Mouse (Mus musculus) ovary, postnatal 36 days (tissue): Measurements from ENCODE around the gene Mrpl23.

Experiments used
- DNase-seq: peaks from one replicate; pipeline ENCODE4 v3.0.0; 2022; ENCODE audit warnings: low spot score, mixed read lengths

The Mrpl23 gene

GRCm38 (mm10) chr7:142532671-142533058 lies at the start of gene Mrpl23:
Gene Mrpl23 (plus strand): TSS chr7:142532686.
- DNase-seq = no peak

- no peak for DNase-seq
Observed at GRCm38 (mm10) chr7:142483136-142483535, 49.4 kb upstream of the Mrpl23 start.

DNA sequence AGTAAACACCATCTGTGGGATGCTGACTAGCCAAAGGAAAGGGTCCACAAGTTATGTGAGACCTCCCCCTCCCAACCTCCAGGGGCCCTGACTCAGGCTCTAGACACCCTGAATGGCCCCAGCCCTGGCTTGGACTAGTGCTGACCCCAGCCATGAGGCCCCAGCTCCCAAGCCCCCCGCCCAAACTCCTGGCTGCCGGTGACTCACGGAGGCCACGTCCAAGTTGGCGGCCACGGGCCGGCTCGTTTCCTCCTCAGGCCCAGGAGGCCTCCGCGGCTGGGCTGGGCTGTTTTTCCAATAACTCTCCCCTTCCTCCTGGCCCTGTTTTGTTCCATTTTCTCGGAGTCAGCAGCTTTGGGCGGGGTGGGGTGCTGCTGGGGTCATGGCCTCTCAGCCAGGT lies 47.7 kb upstream of the Mrpl23 start:
- no peak for DNase-seq

DNA sequence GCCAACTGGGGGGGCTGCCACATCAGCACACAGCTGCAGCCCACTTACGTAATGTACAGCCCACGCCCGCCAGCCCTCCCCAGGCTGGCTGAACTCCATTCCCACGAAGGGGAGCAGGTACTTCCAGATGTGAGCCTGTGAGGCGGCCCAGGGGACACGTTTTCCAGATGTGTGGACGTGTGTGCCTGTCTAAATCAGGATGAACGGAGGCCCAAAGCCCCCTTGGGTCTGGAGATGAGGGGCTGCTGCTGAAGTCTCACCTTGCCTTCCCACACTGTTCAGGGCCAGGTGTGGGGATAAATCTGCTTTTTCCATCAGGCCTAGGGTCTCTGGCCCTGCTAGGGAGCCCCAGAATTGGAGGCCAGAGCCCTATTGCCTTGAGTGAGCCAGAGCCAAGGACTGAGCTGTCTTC lies 45.7 kb upstream of the Mrpl23 start:
- no peak for DNase-seq

- DNase-seq = no peak
Observed at GRCm38 (mm10) chr7:142487341-142487859, 45.1 kb upstream of the Mrpl23 start.

DNA sequence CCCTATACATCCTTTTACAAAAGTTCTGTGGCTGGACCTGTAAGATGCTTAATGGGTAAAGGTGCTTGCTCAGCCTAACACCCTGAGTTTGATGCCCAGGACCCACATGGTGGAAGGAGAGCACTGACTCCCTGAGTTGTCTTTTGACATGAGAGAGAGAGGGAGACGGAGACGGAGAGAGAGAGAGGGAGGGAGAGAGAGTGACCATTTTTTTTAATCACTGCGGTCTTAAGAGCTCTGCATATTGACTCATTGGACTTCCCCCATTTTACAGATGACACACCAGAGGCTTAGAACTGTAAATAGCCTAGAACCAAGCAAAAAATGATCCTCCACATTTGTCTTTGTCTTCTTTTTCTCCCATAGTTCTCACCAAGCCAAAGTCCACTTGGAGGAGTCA lies 44.4 kb upstream of the Mrpl23 start:
- DNase-seq = no peak

- DNase-seq = no peak
Observed at GRCm38 (mm10) chr7:142493535-142493934, 39.0 kb upstream of the Mrpl23 start.

DNA sequence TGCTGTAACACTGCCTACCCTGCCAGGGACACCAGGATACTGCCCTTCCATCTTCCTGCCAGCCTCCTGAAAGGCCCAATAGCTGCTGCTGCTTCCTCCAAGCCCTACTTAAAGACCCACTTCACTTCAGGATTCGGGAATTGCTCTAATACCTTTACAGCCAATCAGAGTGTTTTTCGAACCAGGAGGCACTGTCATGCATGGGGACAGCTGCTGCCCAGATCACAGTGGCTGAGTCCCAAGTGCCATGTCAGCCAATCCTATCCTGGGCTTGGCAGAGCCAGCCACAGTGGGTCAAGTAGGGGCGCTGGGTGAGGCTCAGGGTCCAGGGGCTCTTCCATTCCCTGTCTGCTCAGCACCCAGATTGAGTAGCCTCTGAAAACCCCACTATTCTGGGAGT lies 36.3 kb upstream of the Mrpl23 start:
- no peak for DNase-seq

DNA sequence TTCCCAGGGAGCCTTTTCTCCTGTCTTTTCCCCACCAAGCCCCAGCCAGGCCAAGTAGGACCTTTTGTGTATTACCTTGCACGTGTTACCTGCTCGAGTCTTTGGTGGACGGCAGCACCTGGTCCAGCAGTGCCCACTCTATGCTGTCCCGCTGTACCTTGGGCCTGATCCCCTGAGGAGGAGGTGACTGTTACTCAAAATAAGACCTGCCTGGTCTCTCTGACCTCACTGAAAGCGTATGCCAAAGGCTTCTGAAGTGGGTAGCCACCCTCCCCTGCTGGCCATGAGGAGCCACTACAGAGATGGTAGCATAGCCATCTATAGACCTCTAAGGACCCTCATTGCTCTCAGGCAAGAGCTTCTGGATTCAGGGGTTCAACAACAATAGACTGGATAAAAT lies 35.7 kb upstream of the Mrpl23 start:
- DNase-seq = no peak

DNA sequence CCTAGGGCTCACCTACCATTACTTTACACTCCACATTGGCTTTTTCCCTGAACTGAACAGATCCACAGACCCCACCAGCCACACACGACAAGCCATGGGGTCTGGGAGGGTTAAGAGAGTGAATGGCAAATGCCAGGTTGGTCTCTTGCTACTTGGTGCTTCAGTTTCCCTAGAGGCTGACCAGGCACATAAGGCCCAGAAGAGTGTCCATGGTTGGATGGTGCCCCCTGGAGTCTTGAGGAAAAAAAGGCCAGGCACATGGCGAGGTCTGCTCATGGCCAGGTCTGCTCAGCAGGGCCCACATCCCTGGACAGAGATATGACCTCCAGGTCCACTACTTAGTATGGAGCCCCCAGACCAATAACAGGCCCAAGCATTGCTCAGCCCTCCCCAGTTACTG lies 34.7 kb upstream of the Mrpl23 start:
- peak; percentile 34 for DNase-seq

- no peak for DNase-seq
Observed at GRCm38 (mm10) chr7:142498575-142498974, 33.9 kb upstream of the Mrpl23 start, which contains the start of gene Tnnt3. Gene Tnnt3 (plus strand): TSS chr7:142498836.

DNA sequence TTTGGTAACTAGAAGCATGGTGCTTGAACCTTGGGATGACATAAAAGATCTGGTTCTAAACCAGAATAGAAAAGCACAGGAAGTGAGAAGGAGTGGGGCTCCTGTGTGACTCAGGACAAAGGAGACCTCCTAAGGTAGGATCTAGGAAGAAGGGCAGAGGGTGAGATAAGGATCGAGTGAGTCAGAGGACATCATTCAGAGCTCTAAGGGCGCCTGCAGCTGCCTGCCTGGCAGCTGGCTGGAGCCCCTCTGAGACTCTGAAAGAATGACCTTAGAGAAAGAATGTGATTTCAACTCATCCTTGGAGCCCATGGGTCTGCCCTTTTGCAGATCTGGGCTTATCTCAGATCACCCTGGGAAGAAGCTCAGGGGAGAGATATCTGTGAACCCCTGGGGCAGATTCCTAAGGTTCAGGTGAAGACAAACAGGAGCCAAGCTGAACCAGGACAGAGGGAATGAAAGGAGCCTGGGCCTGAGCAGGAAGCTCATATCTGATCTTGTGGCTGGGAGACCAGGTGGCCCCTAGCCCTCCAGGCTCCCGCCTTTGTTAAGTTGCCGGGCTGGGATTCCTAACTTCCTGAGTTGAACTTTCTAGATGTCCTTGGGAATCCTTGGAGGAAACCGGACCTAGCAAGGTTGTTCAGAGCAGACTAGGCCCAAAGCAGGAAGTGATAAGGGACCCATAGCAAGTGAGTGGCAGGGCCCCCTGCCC lies 33.3 kb upstream of the Mrpl23 start:
- DNase-seq = no peak

DNA sequence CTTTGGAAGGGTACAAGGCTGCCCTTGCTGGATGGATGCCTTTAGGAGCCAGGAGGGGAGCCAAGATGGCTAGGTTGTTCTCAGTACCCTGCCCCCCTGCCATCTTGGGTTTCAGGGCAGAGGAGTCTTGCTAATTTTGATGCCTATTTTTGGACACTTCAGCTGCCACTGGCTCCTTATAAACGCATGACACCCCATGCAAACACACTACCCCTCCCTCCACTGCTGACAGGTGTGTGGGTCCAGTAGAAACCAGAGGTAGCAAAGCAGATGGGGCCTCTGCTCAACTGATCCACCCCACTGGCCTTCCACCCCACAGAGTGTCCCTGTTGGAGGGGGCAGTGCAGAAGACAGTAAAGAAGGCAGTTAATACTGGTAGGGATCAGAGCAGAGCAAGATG lies 32.5 kb upstream of the Mrpl23 start:
- no peak for DNase-seq

GRCm38 (mm10) chr7:142503206-142503605 lies 29.3 kb upstream of the Mrpl23 start:
- no peak for DNase-seq

DNA sequence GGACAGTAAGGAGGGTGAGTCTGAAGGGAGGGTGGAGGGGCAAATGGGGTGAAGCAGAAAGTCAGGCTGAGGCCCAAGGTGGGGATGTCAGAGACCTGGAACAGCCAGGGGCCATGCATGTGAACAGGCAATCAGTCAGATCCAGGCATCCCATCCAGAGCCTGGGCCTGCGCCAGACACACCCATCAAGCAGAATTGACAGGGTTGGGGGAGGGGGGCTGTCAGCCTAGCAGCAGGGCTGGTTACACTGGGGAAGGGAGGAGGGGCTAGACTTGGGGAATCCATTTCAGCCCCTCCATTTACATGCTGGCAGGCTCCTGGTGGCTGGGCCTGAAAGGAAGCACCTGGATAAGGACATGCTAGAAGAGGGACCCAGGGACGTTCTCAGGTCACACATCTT lies 26.5 kb upstream of the Mrpl23 start:
- DNase-seq = no peak

- no peak for DNase-seq
Observed at GRCm38 (mm10) chr7:142506501-142506900, 26.0 kb upstream of the Mrpl23 start.

DNA sequence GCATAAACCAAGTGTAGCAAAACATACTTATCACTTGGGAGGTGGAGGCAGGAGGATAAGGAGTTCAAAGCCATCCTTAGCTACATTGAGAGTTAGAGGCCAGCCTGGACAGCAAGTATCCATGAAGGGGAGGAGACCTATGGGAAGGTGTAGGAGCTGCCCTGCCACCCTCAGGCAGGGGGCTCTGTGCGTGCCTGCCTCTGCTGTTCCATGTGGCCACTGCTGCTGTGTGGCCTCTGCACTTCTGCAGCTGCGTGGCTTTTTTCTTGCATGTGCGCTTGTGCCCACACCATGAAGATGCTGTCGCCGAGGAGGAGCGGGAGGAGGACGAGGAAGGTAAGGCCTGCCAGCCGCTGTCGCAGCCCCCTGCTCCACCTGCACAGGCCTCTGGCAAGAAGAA lies 25.0 kb upstream of the Mrpl23 start:
- DNase-seq = no peak

DNA sequence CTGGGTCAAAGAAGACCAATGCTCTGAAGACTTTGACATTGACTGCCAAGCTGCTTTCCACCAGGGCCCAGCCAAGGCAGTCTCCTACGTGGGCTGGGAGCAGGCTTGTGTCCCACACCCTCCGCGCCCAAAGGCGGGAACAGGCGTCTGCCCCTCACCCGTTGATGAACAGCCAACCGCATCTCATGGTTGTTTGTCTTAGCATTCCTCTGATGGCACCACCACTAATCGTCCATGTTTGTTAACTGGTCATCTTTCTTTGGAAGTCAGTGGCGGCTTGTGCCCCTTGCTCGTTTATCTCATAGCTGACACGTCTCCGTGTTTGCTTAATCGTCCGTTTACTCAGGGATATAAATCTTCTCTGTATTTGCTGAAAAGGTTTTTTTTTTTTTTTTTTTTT lies 23.0 kb upstream of the Mrpl23 start:
- no peak for DNase-seq

DNA sequence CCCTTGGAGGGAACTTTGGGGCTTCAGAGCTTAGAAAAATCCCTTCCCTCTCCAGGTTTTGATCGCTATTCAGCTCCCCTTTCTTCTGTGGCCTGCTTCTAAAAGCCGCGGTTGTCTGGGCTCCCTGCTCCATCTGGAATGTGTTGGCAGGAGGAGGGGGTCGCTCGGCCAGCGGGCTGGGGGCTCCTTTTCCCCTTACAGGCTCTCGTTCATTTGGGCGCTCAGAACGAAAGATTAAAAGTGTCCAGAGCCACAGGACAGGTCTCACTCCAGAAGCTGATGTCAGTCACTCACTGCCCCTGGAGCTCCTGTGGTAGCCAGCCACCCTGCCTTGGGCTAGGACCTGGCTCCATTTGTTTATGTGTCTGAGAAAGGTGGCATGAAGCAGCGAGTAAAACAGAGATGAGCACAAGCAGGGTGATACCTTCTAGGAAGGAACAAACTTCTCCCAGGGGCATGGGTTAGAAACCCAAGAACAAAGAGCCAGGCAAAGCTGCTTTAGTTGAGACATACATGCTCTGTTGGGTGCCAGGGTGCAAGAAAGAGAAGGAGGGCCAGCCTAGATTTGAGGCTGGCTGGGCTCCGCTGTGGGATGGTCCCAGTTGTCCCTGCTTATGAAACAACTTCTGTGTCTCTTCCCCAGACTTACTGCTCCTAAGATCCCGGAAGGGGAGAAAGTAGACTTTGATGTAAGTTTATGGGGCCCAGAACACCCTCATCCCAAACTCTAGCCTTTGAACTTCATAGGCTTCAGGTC lies 22.3 kb upstream of the Mrpl23 start:
- DNase-seq = no peak

DNA sequence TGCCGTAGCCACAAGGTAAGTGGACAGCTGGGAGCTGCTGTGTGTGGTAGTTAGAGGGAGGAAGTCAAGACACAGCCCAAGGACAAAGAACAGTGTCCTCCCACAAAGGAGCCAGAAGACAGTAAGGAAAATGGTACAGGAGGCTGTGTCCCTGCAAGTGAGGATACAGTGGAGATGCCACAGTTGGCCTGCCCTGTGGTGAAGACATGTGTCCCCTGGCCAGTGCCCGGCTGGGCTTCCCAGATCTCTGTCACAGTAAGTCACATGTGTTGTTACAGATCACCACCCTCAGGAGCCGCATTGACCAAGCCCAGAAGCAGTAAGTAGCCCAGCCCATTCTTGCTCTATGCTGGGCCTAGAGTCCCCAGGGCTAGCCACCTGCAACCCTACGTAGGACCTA lies 18.4 kb upstream of the Mrpl23 start:
- no peak for DNase-seq

DNA sequence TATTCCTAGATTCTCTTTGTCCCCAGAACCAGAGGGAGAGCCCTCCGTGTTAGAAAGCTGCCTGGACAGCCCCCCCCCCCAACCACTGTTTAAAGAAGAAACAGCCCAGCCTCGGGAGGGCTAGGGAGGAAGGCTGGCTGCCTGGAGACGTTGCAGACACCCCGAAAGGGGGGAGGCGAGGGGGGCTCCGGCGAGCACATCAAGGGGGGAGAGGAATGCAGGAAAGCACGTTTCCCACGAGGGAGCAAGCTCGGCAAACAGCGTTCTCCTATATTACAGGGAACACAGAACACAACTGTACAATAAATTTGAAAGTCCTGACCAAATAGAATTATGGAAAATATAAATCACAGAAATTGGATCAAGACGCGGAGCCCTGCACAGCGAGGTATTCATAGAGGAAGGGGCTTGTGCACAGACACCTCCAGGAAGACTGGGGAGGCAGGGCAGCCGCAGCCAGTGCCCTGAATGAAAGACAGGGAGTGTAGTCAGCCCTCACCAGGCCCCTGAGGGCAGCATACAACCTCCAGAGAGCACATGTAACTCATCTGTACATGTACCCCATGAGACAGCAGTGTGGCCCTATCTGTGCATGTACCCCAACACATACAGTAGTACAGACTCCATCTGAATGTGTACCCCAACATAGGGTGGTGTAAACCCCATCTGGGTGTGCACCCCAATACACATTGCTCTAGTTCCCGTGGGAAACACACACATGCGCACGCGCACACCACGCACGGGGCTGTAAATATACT lies 16.1 kb upstream of the Mrpl23 start:
- DNase-seq = no peak

GRCm38 (mm10) chr7:142517531-142517930 lies 15.0 kb upstream of the Mrpl23 start:
- DNase-seq = no peak

GRCm38 (mm10) chr7:142520331-142520730 lies 12.2 kb upstream of the Mrpl23 start:
- DNase-seq = no peak
